Mouse (Mus musculus) cerebellum, adult 11 months (tissue): ENCODE data around the gene Entpd2.

Source experiments
- DNase-seq: peaks from one replicate; pipeline ENCODE4 v3.0.0; 2022

Entpd2 gene

GRCm38 (mm10) chr2:25395721-25396596 is at the start of gene Entpd2:
TSS of gene Entpd2 (plus strand) at chr2:25395874.
- DNase-seq, result peak; percentile 54

GRCm38 (mm10) chr2:25348162-25348561 is 47.5 kb upstream of the Entpd2 start:
- DNase-seq, result no peak

GRCm38 (mm10) chr2:25349499-25349898 is 46.2 kb upstream of the Entpd2 start:
- DNase-seq, result no peak

GRCm38 (mm10) chr2:25350701-25351100 is 45.0 kb upstream of the Entpd2 start:
- no peak for DNase-seq

GRCm38 (mm10) chr2:25354211-25354610 is 41.5 kb upstream of the Entpd2 start:
- DNase-seq, result no peak

GRCm38 (mm10) chr2:25355419-25356066 is 40.1 kb upstream of the Entpd2 start:
- DNase-seq, result no peak

- peak; percentile 78 for DNase-seq
Measured at GRCm38 (mm10) chr2:25356208-25357079, 39.2 kb upstream of the Entpd2 start, which contains the start of gene Dpp7. TSS of gene Dpp7 (minus strand) at chr2:25356359.

- DNase-seq, result no peak
Measured at GRCm38 (mm10) chr2:25359848-25360247, 35.8 kb upstream of the Entpd2 start.

GRCm38 (mm10) chr2:25363478-25364178 is 32.0 kb upstream of the Entpd2 start:
- DNase-seq, result no peak

- DNase-seq, result no peak
Measured at GRCm38 (mm10) chr2:25364313-25364712, 31.4 kb upstream of the Entpd2 start.

GRCm38 (mm10) chr2:25364761-25365090 is 30.9 kb upstream of the Entpd2 start:
- DNase-seq, result no peak

- peak; percentile 55 for DNase-seq
Measured at GRCm38 (mm10) chr2:25365091-25365761, 30.4 kb upstream of the Entpd2 start, which contains the start of gene Uap1l1. TSS of gene Uap1l1 (minus strand) at chr2:25365682.

- DNase-seq, result no peak
Measured at GRCm38 (mm10) chr2:25369996-25370395, 25.7 kb upstream of the Entpd2 start.

GRCm38 (mm10) chr2:25371764-25372643 is 23.7 kb upstream of the Entpd2 start, which contains the start of gene Sapcd2:
TSS of gene Sapcd2 (plus strand) at chr2:25372321.
- peak; percentile 81 for DNase-seq

- no peak for DNase-seq
Measured at GRCm38 (mm10) chr2:25372644-25373391, 22.9 kb upstream of the Entpd2 start.

- no peak for DNase-seq
Measured at GRCm38 (mm10) chr2:25373431-25373830, 22.2 kb upstream of the Entpd2 start.

GRCm38 (mm10) chr2:25376589-25376988 is 19.1 kb upstream of the Entpd2 start:
- peak; percentile 56 for DNase-seq

- no peak for DNase-seq
Measured at GRCm38 (mm10) chr2:25384492-25384891, 11.2 kb upstream of the Entpd2 start.

- DNase-seq, result no peak
Measured at GRCm38 (mm10) chr2:25391266-25391665, 4.4 kb upstream of the Entpd2 start.
